Mouse (Mus musculus) cerebellum, adult 18-20 months (tissue): ENCODE results near the gene Naglu.
"Not testable (repeated sequence)": the region's sequence is repeated elsewhere in the genome, so short reads cannot be mapped to it uniquely, and the experiment has no call there.

Experiments
- DNase-seq, 2 experiments: peaks; one replicate each; pipeline ENCODE4 v3.0.0; 2021

The Naglu gene

GRCm38 (mm10) chr11:101085617-101086322 lies 16.0 kb downstream of the Naglu start:
- no peak for DNase-seq

GRCm38 (mm10) chr11:101086323-101086674 lies 16.5 kb downstream of the Naglu start:
- peak in 1 of 2 experiments; percentile 46 for DNase-seq

GRCm38 (mm10) chr11:101086756-101087681 lies 17.2 kb downstream of the Naglu start, which contains the start of gene Mlx:
Gene Mlx, plus strand, starts transcription at chr11:101087277.
- DNase-seq, result peak; percentile 89 to 93

- DNase-seq, result no peak
These were observed 17.9 kb downstream of the Naglu start for GRCm38 (mm10) chr11:101087682-101088055.

GRCm38 (mm10) chr11:101089931-101090330 lies 20.1 kb downstream of the Naglu start:
- no peak for DNase-seq

GRCm38 (mm10) chr11:101094930-101095313 lies 25.1 kb downstream of the Naglu start:
- no peak for DNase-seq

- peak; percentile 95 to 96 for DNase-seq
These were observed 25.7 kb downstream of the Naglu start, which contains the start of gene Psmc3ip for GRCm38 (mm10) chr11:101095314-101096024. Gene Psmc3ip, minus strand, starts transcription at chr11:101095436.

GRCm38 (mm10) chr11:101098231-101098630 lies 28.4 kb downstream of the Naglu start:
- no peak for DNase-seq

GRCm38 (mm10) chr11:101103011-101103410 lies 33.2 kb downstream of the Naglu start:
- no peak for DNase-seq

- no peak for DNase-seq
These were observed 39.5 kb downstream of the Naglu start for GRCm38 (mm10) chr11:101109351-101109750.

GRCm38 (mm10) chr11:101110708-101111107 lies 40.9 kb downstream of the Naglu start:
- DNase-seq, result no peak

GRCm38 (mm10) chr11:101111178-101111577 lies 41.4 kb downstream of the Naglu start:
- no peak for DNase-seq

GRCm38 (mm10) chr11:101112186-101112585 lies 42.4 kb downstream of the Naglu start:
- DNase-seq, result no peak

- DNase-seq, result no peak
These were observed 45.8 kb downstream of the Naglu start for GRCm38 (mm10) chr11:101115564-101115963.

- DNase-seq, result no peak
These were observed 48.3 kb downstream of the Naglu start for GRCm38 (mm10) chr11:101118105-101118504.

- no peak for DNase-seq
These were observed 49.4 kb downstream of the Naglu start for GRCm38 (mm10) chr11:101119131-101119760.

- peak; percentile 97 to 100 for DNase-seq
These were observed 50.1 kb downstream of the Naglu start, which contains the start of the genes Retreg3 and Tubg1 for GRCm38 (mm10) chr11:101119761-101120544. Gene Retreg3, minus strand, starts transcription at chr11:101119893. Gene Tubg1, plus strand, starts transcription at chr11:101119938.

GRCm38 (mm10) chr11:101120545-101121188 lies 50.9 kb downstream of the Naglu start:
- peak in 1 of 2 experiments; percentile 31 for DNase-seq

GRCm38 (mm10) chr11:101124494-101124893 lies 54.7 kb downstream of the Naglu start:
- DNase-seq, result not testable (repeated sequence)

- DNase-seq, result not testable (repeated sequence)
These were observed 55.2 kb downstream of the Naglu start for GRCm38 (mm10) chr11:101125008-101125407.

- DNase-seq, result peak in 1 of 2 experiments; percentile 38
These were observed 57.3 kb downstream of the Naglu start for GRCm38 (mm10) chr11:101127075-101127474.
